Mouse (Mus musculus): ENCODE measurements around the gene Fkbp2. TPM values are rescaled to one million over a fixed set of nuclear protein-coding genes. Genes with fewer than 3 reads are reported as not detected.

The Fkbp2 gene
- polyA plus RNA-seq, 1 experiment from 2014 or later = 121 TPM

DNA sequence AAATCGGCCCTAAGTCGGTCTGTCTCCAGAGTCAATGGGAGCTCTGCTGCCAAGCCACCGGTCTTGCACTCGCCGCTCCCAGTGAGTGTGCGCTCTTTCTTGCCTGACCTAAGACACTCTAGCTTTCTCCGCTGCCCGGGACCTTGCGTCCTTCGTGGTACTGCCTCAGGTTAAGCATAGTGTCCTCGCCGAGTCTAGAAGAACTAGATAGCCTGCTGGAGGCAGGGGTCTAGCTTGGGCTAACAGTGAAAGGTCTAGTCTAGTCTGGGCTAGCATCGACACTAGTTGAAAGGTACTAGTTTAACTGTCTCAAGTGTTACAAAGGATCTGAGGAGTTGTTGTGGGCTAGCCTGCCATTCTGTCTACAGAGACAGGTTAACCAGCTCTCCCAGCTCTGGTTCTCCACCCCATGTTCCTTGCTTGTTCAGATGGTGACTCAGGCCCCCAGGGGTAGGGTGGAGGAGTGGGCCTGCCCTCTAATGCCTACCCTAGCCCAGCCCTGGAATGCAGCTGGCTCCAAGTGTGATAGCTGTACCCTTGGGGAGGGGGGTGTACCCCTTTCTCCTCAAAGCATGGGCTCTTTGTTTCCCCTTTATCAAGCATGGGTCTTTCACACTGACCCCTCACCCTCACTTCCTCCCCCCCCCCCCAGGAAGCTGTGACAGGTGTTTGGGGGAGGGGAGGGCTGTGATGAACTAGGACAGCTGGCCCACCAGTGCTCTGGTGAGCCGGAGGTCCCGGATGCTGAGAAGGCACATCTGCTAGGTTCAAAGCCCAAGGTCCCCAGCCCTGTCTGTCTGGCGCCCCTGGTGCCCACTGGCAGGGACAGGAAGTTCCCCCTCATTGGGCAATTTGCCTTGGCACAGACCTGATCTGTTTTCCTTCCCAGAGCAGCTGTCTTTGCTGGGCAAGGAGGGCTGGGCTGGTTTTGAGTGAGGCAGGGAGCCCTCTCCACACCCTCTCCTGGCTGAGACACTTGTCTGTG is 4.5 kb downstream of the Fkbp2 start, which contains the start of gene Plcb3:
Gene Plcb3 (minus strand): TSS at position 934 of the 985 bp plus-strand sequence.
- Histone ChIP-seq H3K27me3 (no peaks in the 10 kb centered on the region), H3K27ac (peak within 1 kb of the TSS; percentile 84), H3K9me3 (no peaks in the 10 kb centered on the region), H3K36me3 (peaks cover 19% of the 10 kb centered on the region; the same call in 1 of the 2 replicates), H3K4me3 (peak within 1 kb of the TSS; percentile 66), H3K9ac (peak within 1 kb of the TSS; percentile 63), H3K4me1 (peaks cover 39% of the 10 kb centered on the region), H3K4me2 (peak within 1 kb of the TSS; percentile 86)
- under 1% methylated on average over 16 of the region's 16 CpGs for WGBS
- ATAC-seq (ENCODE audit: borderline replicate concordance, extremely low read depth, low FRiP score, low TSS enrichment) = no peak

GRCm38 (mm10) chr19:6974211-6975205 is 5.8 kb downstream of the Fkbp2 start, which contains the start of gene Ppp1r14b:
Gene Ppp1r14b, plus strand, starts transcription at chr19:6974968.
- Histone ChIP-seq H3K4me1 (peaks cover 48% of the 10 kb centered on the region), H3K36me3 (peaks cover 19% of the 10 kb centered on the region; the same call in 1 of the 2 replicates), H3K9me3 (no peaks in the 10 kb centered on the region)

DNA sequence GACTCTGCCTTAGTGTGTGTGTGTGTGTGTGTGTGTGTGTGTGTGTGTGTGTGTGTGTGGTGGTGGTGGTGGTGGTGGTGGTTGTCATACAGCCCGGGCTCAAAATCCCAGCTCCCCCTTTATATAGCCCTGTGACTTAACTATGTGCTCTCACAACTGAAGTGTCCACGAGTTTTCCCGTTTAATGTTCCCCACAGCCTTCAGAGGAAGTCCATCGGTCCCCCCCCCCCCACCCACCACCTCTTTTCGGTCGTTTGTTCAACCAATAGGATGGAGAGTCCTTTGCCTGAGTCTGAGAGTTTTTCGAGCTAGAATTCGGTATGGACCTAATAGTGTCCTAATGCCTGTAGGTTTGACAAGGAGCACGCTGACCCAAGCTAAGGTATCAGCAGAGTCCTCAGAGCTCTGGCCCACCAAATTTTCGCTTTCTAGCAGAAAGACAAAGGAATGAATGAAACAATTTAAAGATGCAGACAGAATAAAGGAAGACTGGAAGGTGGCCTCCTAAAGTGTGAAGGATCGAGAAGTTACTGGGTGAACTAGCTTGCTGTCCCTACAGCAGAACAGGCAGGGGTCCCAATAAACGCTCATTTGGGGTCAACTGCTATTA is 6.6 kb downstream of the Fkbp2 start:
- no peaks in the 10 kb centered on the region for H3K9me3 ChIP-seq

More at GRCm38 (mm10) chr19:6974211-6975205, 5.8 kb downstream of the Fkbp2 start, which contains the start of gene Ppp1r14b:
- ATAC-seq (ENCODE audit: borderline replicate concordance, extremely low read depth, low FRiP score, low TSS enrichment) = peak; percentile 47
- peak within 1 kb of the TSS; percentile 66 for H3K4me3 ChIP-seq
- 1% methylated on average over 68 of the region's 84 CpGs for WGBS
- peak within 1 kb of the TSS; percentile 84 for H3K27ac ChIP-seq
- peak within 1 kb of the TSS; percentile 63 for H3K9ac ChIP-seq
- H3K4me2 ChIP-seq = peak within 1 kb of the TSS; percentile 86
- H3K27me3 ChIP-seq = no peaks in the 10 kb centered on the region

GRCm38 (mm10) chr19:6972247-6972917 is 7.9 kb downstream of the Fkbp2 start:
- no peak overlapping the region for H3K4me3 ChIP-seq
- 0 out of 2 replicates have a peak, but pooled peaks cover 8% of the 10 kb centered on the region for H3K36me3 ChIP-seq
- no peak overlapping the region for H3K9ac ChIP-seq
- no peak overlapping the region for H3K4me2 ChIP-seq
- H3K4me1 ChIP-seq = peaks cover 48% of the 10 kb centered on the region
- no peak for ATAC-seq (ENCODE audit: borderline replicate concordance, extremely low read depth, low FRiP score, low TSS enrichment)
- no peaks in the 10 kb centered on the region for H3K9me3 ChIP-seq
- no peak overlapping the region for H3K27ac ChIP-seq
- WGBS = 74% methylated on average over 13 of the region's 13 CpGs
- no peaks in the 10 kb centered on the region for H3K27me3 ChIP-seq

More for the DNA sequence above, 6.6 kb downstream of the Fkbp2 start:
- no peaks in the 10 kb centered on the region for H3K27me3 ChIP-seq
- ATAC-seq (ENCODE audit: borderline replicate concordance, extremely low read depth, low FRiP score, low TSS enrichment) = no peak
- WGBS = 28% methylated on average over 12 of the region's 12 CpGs
- peak overlapping the region; percentile 84; the same call in 1 of the 2 replicates for H3K27ac ChIP-seq
- H3K4me3 ChIP-seq = peak overlapping the region; percentile 66
- H3K4me2 ChIP-seq = peak overlapping the region; percentile 86
- peaks cover 19% of the 10 kb centered on the region; the same call in 1 of the 2 replicates for H3K36me3 ChIP-seq
- peaks cover 46% of the 10 kb centered on the region for H3K4me1 ChIP-seq
- peak overlapping the region; percentile 7; the same call in 1 of the 2 replicates for H3K9ac ChIP-seq

- no peak overlapping the region for H3K27ac ChIP-seq
- WGBS = 27% methylated on average over 6 of the region's 6 CpGs
- no peak for ATAC-seq (ENCODE audit: borderline replicate concordance, extremely low read depth, low FRiP score, low TSS enrichment)
- H3K36me3 ChIP-seq = 0 out of 2 replicates have a peak, but pooled peaks cover 3% of the 10 kb centered on the region
- no peak overlapping the region for H3K4me2 ChIP-seq
- no peak overlapping the region for H3K9ac ChIP-seq
- no peaks in the 10 kb centered on the region for H3K27me3 ChIP-seq
- H3K9me3 ChIP-seq = no peaks in the 10 kb centered on the region
- H3K4me1 ChIP-seq = peaks cover 42% of the 10 kb centered on the region
- no peak overlapping the region for H3K4me3 ChIP-seq
These were observed 8.7 kb downstream of the Fkbp2 start for GRCm38 (mm10) chr19:6971644-6972043.

GRCm38 (mm10) chr19:6970460-6971085 is 9.7 kb downstream of the Fkbp2 start:
- H3K9me3 ChIP-seq = no peaks in the 10 kb centered on the region
- no peak for ATAC-seq (ENCODE audit: borderline replicate concordance, extremely low read depth, low FRiP score, low TSS enrichment)
- H3K27ac ChIP-seq = peak overlapping the region; percentile 39; the same call in 1 of the 2 replicates
- H3K4me3 ChIP-seq = peak overlapping the region; percentile 71
- WGBS = 34% methylated on average over 11 of the region's 11 CpGs
- H3K4me2 ChIP-seq = peak overlapping the region; percentile 77
- peaks cover 33% of the 10 kb centered on the region for H3K4me1 ChIP-seq
- no peaks in the 10 kb centered on the region for H3K27me3 ChIP-seq
- H3K36me3 ChIP-seq = peaks cover 11% of the 10 kb centered on the region
- no peak overlapping the region for H3K9ac ChIP-seq

GRCm38 (mm10) chr19:6969665-6970381 is 10.5 kb downstream of the Fkbp2 start:
- peak overlapping the region; percentile 63 for H3K27ac ChIP-seq
- H3K9me3 ChIP-seq = no peaks in the 10 kb centered on the region
- H3K27me3 ChIP-seq = no peaks in the 10 kb centered on the region
- H3K36me3 ChIP-seq = peaks cover 19% of the 10 kb centered on the region
- peak overlapping the region; percentile 77 for H3K4me2 ChIP-seq
- H3K4me1 ChIP-seq = peaks cover 33% of the 10 kb centered on the region
- H3K9ac ChIP-seq = peak overlapping the region; percentile 81
- H3K4me3 ChIP-seq = peak overlapping the region; percentile 71
- ATAC-seq (ENCODE audit: borderline replicate concordance, extremely low read depth, low FRiP score, low TSS enrichment) = peak; percentile 65
- 1% methylated on average over 54 of the region's 55 CpGs for WGBS

DNA sequence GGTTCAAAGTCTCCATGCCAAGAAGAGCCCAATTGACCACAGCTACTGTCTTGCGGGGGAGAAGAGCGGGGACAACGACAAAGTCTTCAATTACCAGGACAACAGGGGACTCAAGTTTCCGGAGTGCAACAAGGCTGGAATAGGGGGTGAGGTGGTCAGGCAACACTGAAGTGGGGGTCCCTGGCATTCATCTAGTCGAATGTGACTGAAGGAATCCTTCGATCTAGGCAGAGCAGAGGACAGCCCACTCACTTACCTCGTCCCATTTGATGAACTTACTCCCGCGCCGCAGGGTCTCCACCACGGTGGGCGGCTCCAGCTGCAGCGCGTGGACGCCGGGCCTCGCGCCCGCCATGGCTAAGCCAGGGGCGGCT is 11.0 kb downstream of the Fkbp2 start:
- Histone ChIP-seq H3K4me3 (peak overlapping the region; percentile 71), H3K9me3 (no peaks in the 10 kb centered on the region), H3K4me2 (peak overlapping the region; percentile 77), H3K27ac (peak overlapping the region; percentile 63), H3K9ac (peak overlapping the region; percentile 81), H3K36me3 (peaks cover 24% of the 10 kb centered on the region), H3K4me1 (peaks cover 33% of the 10 kb centered on the region), H3K27me3 (no peaks in the 10 kb centered on the region)
- under 1% methylated on average over 20 of the region's 20 CpGs for WGBS
- no peak for ATAC-seq (ENCODE audit: borderline replicate concordance, extremely low read depth, low FRiP score, low TSS enrichment)

GRCm38 (mm10) chr19:6968491-6969271 is 11.6 kb downstream of the Fkbp2 start:
- WGBS = 5% methylated on average over 15 of the region's 15 CpGs
- Histone ChIP-seq H3K4me3 (peak overlapping the region; percentile 71), H3K9ac (peak overlapping the region; percentile 81), H3K27ac (peak overlapping the region; percentile 63; the same call in 1 of the 2 replicates), H3K9me3 (no peaks in the 10 kb centered on the region), H3K4me1 (peaks cover 28% of the 10 kb centered on the region), H3K4me2 (peak overlapping the region; percentile 77), H3K27me3 (no peaks in the 10 kb centered on the region), H3K36me3 (peaks cover 28% of the 10 kb centered on the region)
- no peak for ATAC-seq (ENCODE audit: borderline replicate concordance, extremely low read depth, low FRiP score, low TSS enrichment)
